Mouse (Mus musculus) MEL-GATA-1-ER (cell line): ENCODE data around the gene Olfr270.

Experiments
- DNase-seq: peaks from one replicate; pipeline ENCODE4 v3.0.0-alpha.2; 2012; ENCODE audit warnings: low read depth; ENCODE audit errors: extremely low read depth

Gene Olfr270

DNA sequence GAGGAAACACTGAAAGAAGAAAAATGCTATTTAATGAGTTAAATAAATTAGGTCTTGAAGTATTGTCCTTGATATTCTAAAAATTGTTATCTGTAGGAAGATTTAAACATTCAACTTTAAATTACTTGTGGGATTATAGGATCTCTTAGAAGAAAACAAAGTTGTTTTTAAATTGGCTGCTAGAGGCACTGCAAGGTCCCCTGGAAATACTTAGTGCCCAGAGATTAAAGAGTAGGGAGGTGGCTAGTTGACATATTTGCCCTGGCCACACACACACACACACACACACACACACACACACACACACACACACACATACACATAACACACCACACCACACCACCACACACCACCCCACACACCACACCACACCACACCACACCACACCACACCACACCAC, at the start of gene Olfr270:
Gene Olfr270, plus strand, starts transcription at position 301 of the 400 bp plus-strand sequence.
- no peak for DNase-seq

DNA sequence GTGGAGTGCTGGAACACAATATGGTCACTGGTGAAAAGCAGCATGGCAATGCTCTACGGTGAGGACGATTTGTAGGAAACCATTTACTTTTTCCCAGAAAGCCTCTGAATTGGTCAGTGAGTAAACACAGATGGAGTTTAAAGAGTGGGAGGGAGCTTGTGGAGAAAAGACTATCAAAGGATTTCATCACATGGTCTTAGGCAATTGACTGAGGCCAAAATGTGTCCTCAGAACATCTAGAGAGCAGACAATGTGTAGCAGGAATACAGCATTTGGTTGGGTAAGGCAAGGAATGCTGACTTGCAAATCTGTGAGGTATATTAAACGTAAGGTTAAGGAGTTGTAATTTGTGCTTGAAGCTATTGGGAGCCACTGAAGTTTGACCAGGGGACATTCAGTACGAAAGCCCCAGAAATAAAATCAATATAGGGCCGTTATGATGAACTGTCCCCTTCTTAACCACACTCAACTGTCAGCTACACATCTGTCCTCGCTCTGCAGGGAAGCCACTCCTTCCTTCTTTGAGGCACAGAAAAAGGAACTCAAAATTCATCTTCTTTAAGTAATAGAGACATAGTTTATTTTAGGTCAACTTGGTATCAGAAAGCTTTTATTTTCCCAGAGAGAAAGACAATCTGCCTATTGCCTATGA, 47.6 kb upstream of the Olfr270 start:
- DNase-seq = no peak

- no peak for DNase-seq
Measured at GRCm38 (mm10) chr4:52917311-52917688, 47.0 kb upstream of the Olfr270 start.

DNA sequence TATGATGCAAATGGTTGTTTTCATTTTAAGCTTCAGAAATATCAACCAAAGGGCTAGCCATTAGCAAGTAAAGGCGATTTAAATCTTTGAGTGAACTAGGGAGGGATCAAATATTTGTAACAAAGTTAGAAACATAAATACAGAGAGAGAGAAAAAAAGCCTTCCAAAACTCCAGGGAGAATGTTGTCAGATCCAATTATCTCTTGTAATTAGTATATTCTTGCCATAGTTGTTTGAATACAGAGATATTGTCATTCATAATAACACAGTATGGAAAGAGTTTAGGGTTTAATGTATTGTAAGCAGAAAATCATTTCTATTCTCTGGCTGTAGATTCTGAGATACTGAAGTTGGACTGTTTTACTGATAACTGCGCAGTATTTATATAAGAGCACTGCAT, 45.3 kb upstream of the Olfr270 start, which contains the start of gene Olfr272:
Gene Olfr272, minus strand, starts transcription at position 101 of the 400 bp plus-strand sequence.
- DNase-seq = no peak

DNA sequence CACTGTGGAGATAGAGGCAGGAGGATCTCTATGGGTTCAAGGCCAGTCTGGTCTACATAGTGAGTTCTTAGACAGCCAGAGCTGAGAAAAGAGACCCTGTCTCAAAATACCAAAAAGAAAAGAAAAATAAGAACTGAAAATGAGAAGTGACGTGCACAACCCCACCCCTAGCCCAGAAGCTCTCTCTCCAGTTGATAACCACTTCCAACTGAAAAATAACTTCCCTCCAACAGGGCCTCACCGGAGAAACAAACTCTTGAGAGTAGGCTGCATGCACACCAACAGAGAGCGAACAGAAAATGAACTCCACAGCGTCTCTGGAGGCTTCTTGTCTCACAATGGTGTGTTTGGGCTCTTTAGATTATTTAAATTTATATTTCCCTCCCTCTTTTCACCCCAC, 33.9 kb upstream of the Olfr270 start:
- DNase-seq = no peak

DNA sequence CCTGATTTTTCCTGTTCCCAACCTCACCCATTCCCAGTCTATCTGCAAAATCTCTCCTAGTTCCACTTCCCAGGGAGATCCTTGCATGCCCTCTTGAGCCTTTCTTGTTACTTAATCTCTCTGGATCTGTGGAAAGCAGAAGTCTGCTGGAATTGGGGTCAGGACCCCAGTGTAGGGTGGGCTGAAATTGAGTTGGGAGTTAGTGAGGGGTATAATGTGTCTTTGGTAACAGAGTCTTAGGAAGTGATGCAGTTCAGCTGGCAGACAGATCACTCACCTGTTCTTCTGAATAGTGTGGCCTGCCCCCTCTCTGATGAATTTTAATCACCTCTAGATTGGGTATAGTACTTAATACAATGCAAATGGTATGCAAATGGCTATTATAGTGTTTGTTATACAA, 17.7 kb upstream of the Olfr270 start:
- no peak for DNase-seq

DNA sequence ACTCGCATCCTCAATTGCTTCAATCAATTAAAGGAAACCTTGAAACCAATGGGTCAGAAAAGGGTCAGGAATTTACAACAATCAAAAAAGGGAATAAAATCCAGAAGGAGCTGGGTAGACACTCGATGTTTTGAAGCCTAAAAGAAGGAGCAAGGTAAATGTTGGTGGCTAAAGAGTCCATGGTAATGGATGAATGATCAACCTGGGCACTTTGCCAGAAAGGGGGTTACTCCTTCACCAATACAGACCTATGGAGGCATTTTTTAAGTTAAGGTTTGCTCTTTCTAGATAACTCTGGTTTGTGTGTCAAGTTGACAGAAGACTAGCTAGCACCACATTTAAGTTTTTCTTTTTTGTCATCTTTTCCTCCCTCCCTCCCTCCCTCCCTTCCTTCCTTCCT, 15.3 kb upstream of the Olfr270 start:
- no peak for DNase-seq

GRCm38 (mm10) chr4:52958693-52959092, 5.7 kb upstream of the Olfr270 start:
- no peak for DNase-seq

DNA sequence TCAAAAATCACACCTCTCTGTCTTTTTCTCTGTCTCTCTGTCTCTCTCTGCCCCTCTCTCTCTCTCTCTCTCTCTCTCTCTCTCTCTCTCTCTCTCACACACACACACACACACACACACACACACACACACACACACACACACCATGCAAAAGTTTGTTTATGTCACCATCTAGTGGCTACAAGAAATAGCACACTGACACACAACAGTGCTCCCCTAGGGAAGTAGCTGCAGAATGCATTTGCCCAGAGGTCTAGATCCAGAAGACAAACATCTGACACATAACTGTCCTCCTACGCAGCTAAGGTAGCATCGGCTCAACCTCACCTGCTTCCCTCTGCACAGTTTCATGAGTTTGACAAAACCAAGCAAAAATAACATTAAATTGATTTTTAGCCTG, 20.9 kb downstream of the Olfr270 start:
- peak; percentile 24 for DNase-seq

- no peak for DNase-seq
Measured at GRCm38 (mm10) chr4:52986266-52986665, 21.9 kb downstream of the Olfr270 start.

- DNase-seq = no peak
Measured at GRCm38 (mm10) chr4:52989248-52989647, 24.9 kb downstream of the Olfr270 start, which contains the start of gene Nipsnap3a. Gene Nipsnap3a, plus strand, starts transcription at chr4:52989272.

DNA sequence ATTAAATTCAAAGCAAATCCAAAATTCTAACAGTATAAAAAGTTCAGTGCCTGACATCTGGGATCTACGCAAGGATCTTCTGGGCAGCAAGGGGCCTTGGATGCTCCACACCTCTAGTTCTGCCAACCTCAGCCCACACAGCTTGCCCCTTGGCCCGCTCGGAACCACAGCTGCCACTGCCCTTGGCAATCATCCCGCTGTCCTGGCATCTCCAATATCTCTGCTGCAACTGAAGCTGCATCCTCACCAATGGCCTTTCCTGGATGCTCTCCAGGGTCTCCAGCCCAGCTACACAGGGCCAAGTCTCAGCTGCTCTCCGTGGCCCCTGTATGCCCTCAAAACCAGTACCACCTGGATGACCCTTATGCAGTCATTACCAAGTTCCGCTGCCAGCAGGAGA, 35.1 kb downstream of the Olfr270 start:
- DNase-seq = no peak

DNA sequence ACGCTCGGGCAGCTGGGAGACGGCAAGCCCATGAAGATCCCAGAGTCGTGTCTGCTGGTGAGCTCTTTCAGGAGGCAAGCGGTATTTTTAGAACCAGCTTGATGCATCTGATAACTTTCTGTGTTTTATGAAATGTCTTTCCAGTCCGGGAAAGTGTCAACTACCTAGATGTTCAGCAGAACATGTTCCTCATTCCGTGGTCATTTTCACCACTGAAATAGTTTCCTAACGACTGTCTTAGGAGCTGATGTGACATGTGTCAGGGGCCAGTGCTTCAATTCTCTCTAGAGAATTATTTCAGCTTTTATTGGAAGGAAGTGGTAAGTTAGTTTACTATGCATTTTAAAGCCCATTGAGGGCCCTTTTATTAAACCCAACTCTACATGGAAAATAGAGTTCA, 35.8 kb downstream of the Olfr270 start:
- no peak for DNase-seq

DNA sequence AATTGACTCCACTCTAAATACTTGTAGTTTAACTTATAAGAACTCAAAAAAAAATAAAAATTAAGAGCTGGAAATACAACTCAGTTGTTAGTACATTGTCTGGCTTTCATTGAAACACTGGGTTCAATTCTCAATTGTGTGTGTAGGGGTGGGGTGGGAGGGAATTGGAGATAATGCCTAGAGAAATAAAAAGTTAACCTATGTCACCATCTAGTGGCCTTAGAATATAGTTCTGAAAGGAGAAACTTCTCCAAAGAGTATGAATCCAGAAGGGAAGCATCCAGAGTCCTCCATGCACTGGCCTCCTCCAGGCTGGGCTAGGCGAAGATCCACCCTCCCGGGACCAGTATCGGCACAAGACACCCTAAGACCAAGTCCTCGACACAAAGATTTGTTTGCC, 44.8 kb downstream of the Olfr270 start:
- no peak for DNase-seq

- no peak for DNase-seq
Measured at GRCm38 (mm10) chr4:53009871-53010270, 45.5 kb downstream of the Olfr270 start.

- peak; percentile 72 for DNase-seq
Measured at GRCm38 (mm10) chr4:53011732-53012361, 47.5 kb downstream of the Olfr270 start, which contains the start of gene Nipsnap3b. Gene Nipsnap3b, plus strand, starts transcription at chr4:53011880.

GRCm38 (mm10) chr4:53014421-53014820, 50.1 kb downstream of the Olfr270 start:
- DNase-seq = no peak

DNA sequence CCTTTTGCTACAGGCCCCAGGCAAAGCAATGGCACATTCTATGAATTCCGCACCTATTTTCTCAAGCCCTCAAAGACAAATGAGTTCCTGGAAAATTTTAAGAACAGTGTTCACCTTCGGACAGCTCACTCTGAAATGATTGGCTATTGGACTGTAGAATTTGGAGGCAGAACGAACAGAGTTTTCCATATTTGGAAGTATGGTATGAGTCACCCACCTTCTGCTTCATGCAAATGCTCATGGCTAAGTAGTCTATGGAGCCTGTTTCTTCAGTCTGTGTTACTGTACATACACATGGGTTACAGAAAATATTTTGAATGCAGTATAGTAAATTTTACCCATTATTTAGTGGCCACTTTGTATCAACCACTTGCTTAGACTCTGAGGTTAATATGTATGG, 50.7 kb downstream of the Olfr270 start:
- no peak for DNase-seq

- no peak for DNase-seq
Measured at GRCm38 (mm10) chr4:53018392-53018791, 54.0 kb downstream of the Olfr270 start.
